Mouse (Mus musculus) G1E (cell line): ENCODE measurements around the gene Lhb.

ENCODE experiments used
- CTCF ChIP-seq: IDR thresholded peaks from 2 replicates; pipeline ENCODE4 v1.5.1; 2012; ENCODE audit warnings: low read depth, low read length, inconsistent platforms, mixed read lengths
- GATA1 ChIP-seq: IDR thresholded peaks from 2 replicates; pipeline ENCODE4 v1.6.1; 2012; ENCODE audit warnings: borderline replicate concordance, low read length, inconsistent platforms, mixed read lengths
- GATA2 ChIP-seq: IDR thresholded peaks from 2 replicates; pipeline ENCODE4 v1.6.1; 2012; ENCODE audit warnings: low read depth, low read length, inconsistent platforms, borderline replicate concordance

DNA sequence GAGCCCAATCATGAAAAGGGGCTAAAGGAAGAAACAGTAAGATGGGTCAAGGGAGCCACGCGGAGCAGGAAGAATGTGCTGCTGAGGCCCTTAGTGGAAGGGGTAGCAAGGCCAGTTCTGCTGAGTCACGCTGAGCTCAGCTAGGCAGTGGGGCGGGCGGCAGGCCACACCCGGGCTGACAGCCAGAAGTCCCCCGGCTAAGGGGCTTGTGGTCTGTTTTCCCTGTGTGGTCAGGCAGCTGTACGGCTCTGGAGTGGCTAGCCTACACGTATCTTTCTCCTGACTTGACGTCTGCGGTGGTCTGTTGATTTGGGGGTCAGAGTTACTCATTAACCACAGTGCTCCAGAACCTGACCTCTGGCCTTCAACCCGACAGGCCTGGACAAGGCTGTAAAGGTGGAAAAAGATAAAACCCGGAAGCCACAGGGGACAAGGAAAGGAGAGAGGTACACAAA is 40.3 kb downstream of the Lhb start:
- no peak for TF ChIP-seq GATA1
- no peak for TF ChIP-seq CTCF
- no peak for TF ChIP-seq GATA2
